Mouse (Mus musculus): ENCODE results near the gene Ppp1r1c. TPM values are rescaled to one million over a fixed set of nuclear protein-coding genes. Genes with fewer than 3 reads are reported as not detected.
"Not testable (repeated sequence)": the region's sequence is repeated elsewhere in the genome, so short reads cannot be mapped to it uniquely, and the experiment has no call there.

The Ppp1r1c gene
- total RNA-seq, 2 experiments from 2014 or later: not detected

GRCm38 (mm10) chr2:79744164-79744563 is 36.6 kb downstream of the Ppp1r1c start:
- DNase-seq: no peak

GRCm38 (mm10) chr2:79751685-79752084 is 44.1 kb downstream of the Ppp1r1c start:
- DNase-seq: no peak

- no peak for DNase-seq
These were observed 52.4 kb downstream of the Ppp1r1c start for GRCm38 (mm10) chr2:79760018-79760417.

DNA sequence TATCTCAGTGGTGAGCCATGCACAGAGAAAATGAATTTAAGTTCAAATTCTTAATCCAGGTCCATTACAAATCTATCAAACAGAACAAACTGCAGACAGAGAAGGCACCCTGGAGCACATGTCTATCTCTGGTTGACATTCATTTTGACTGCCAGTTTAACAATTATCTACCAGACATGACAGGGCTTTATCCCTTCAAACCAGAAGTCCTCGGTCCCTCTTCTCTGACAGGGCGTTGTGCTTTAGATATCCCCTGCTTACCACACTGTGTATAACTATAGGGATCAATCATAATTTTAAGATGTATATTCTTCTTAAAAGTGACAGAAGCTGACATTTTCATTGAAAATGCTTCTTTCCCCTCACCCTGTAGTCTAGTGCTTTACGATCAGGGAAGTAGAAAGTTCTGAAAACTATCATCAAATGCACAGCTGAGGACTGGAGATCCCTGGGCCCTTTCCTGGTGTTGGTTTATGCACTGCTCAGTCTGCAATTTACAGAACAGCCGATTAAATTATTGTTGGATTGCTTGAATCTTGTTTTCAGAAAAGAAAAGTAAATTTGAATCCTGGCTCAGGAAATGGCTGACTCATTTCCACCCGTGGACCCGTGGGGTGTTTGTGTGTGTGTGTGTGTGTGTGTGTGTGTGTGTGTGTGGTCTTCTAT is 55.3 kb downstream of the Ppp1r1c start:
- DNase-seq: no peak

- DNase-seq: no peak
These were observed 57.5 kb downstream of the Ppp1r1c start for GRCm38 (mm10) chr2:79765032-79765431.

DNA sequence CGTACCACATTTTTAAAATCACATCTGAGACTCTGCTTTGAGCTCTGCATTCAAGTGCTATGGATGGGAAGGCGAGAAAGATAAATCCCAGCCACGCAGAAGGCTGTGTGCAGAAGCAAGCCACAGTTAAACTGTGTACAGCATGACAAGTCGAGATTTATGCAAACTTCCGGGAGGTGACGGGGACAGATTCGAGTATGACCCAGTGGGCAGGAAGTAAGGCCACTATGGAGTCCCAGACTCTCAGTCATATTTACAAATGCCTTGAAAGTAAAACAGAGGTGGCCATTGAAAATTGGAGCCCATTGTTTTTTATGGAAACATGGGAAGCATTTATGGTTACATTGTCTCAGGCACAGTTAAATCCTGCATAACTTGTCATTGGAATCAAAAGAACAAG is 58.1 kb downstream of the Ppp1r1c start:
- no peak for DNase-seq

DNA sequence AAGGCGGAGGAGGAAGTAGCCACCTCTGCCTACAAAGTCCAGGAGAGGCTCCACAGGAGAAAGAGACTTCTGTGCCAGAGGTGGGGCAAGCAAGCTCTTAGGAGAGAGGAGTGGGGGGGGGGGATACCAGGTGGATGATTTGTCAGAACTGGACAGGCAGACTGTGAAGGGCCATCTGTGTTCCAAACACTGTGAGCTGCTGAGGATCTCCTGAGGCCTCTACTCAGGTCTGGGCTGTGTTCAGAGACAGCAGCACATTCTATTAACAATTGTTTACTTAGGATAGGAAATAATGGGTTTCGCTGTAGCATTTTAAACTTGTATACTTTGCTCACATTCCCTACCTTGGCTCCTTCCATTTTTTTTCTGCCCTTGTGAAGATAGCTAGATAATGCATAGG is 61.0 kb downstream of the Ppp1r1c start:
- DNase-seq: no peak

GRCm38 (mm10) chr2:79770307-79770706 is 62.7 kb downstream of the Ppp1r1c start:
- no peak for DNase-seq

DNA sequence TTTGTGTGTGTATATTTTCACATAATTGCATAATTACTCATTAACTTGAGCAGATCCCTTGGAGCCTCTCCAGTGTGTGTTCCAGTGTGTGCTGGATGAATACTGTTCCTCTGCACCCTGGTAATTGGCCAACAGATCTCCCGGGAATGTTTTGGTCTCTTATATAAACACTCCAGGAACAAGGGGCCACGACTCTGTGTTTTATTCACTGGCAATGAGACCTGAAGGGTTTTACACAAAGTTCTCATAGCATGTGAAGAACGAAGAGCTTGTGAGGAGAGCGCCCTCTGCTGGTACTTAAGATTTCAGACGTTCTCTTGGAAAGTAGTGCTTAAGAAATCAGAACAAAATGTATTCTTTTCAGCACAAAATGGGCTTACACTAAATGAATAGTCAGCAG is 66.8 kb downstream of the Ppp1r1c start:
- peak; percentile 81 for DNase-seq

DNA sequence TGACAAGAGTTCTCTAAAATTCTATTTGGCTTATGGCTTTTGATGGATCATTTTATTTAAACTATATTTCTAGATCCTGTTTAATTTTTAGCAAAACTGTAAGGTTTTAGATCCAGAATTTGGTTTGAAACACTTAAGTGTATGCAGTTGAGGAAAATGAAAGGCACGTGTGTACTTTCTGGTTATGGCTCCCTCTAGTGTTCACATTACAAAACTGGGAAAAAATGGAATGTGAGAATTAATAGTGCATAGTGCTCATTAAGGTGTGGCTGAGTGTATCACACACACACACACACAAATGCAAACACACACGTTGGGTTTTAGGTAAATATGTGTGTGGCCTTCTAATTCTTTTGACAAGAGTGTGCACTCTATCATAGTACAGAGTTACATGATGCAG is 70.2 kb downstream of the Ppp1r1c start:
- no peak for DNase-seq

DNA sequence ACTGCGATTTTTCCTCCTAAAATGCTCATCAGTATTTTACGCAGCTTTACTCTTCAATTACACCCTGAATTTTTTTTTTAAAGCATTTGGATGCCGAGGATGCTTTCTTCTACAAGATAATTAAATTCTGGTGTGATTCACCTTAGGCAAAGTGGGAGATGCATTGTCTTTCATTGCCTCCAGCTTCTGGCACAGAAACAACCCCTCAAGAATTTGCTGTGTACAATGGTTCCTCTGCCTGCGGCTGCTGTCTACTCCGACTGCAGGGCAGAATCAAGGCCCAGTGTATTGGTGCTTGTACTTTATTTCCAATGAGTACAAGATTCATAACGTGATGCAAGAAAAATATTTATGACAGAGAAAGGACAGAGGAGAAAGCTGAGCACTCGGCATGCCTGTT is 73.2 kb downstream of the Ppp1r1c start:
- no peak for DNase-seq

DNA sequence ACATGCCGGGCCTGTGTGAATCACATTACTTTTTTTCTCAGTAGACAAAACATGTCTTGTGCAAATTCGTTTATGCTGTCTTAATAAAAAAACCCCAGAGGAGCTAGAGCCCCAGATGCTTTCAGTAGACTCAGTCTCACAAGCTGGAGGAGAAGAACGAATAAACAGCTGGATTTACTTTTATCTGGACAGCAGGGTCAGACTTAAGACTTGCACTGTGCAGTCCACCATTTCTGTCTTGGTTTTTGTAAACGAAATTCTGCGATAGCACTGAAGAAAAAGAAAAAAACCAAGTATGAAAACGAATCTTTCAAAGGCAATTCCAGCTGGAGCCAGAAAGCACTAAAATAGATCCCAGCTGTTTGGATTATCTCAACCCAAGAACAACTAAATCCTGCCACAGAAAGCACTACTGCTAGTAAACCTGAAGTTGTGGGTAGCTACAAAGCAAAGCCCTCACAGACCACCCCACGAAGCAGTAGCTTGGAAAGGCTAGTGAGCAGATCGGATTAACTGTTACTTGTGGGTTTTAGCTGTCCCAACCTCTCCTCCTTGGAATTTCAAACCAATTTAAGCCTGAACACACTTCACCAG is 78.1 kb downstream of the Ppp1r1c start:
- DNase-seq: no peak

GRCm38 (mm10) chr2:79786467-79786866 is 78.9 kb downstream of the Ppp1r1c start:
- DNase-seq: no peak

GRCm38 (mm10) chr2:79793186-79793585 is 85.6 kb downstream of the Ppp1r1c start:
- no peak for DNase-seq

GRCm38 (mm10) chr2:79797444-79797843 is 89.9 kb downstream of the Ppp1r1c start:
- no peak for DNase-seq

DNA sequence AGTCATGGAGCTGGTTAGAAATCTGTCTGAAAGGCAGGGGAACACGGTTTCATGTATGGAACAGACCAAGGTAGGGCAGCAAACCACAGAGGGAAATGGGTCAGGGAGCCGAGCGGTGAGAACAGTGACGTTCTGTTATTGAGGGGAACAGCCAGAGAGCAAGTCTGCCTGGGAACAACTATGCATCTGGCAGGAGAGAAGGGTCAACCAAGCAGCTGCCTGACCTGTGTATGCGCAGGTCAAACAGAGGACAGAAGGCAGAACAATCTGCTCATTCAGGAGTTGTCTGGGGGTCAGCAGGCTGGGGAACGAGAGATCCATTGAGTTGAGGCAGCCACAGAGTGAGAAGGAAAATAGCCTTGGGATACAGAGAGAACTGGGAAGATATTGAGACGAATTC is 91.0 kb downstream of the Ppp1r1c start:
- DNase-seq: no peak

- DNase-seq: no peak
These were observed 108.3 kb downstream of the Ppp1r1c start for GRCm38 (mm10) chr2:79815708-79816484.

- DNase-seq: no peak
These were observed 112.0 kb downstream of the Ppp1r1c start for GRCm38 (mm10) chr2:79819543-79819942.

DNA sequence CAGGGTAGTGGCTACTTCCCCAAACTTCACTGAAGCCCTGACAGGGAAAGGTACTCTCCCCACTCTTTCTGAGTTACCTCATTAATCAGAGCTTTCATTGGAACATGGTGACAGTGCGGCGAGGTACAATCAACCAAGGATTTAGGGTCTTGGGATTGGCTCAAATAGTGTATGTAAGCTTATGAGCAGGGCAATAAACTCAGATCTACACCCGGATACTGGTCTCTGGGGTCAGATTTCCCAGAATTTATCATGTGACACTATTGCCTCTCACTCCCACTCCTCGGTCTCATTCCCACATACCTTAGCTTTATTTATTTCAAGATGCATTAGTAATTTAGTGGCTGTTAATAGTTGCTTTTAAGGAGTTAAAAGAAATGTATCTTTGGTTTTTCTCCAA is 118.3 kb downstream of the Ppp1r1c start:
- no peak for DNase-seq

GRCm38 (mm10) chr2:79839090-79839489 is 131.5 kb downstream of the Ppp1r1c start:
- DNase-seq: no peak

- no peak for DNase-seq
These were observed 131.9 kb downstream of the Ppp1r1c start for GRCm38 (mm10) chr2:79839513-79839912.

GRCm38 (mm10) chr2:79847396-79847795 is 139.8 kb downstream of the Ppp1r1c start:
- DNase-seq: not testable (repeated sequence)

- no peak for DNase-seq
These were observed 149.3 kb downstream of the Ppp1r1c start for GRCm38 (mm10) chr2:79856874-79857273.
